Mouse (Mus musculus) embryonic facial prominence, embryonic 11.5 days (tissue): ENCODE measurements at regions not wholly inside any gene's neighbourhood (a gene's known extent, or its start where the extent isn't known, plus 50 kb on each side); places are given as distances from the start of the nearest gene placed in this dataset.

Experiments used
- ATAC-seq: fragments of 200-750 bp; cut with Nextera tagmentation; replicated peaks from 2 replicates; pipeline ENCODE4 v1.8.0; 2017; ENCODE audit warnings: low read depth; ENCODE audit not compliant: insufficient number of reproducible peaks, low FRiP score, low TSS enrichment
- DNase-seq: peaks from one replicate; pipeline ENCODE4 v3.0.0-alpha.2; 2015; ENCODE audit warnings: low spot score
- H3K27ac ChIP-seq: fragments of 300-500 bp; sonication (generic); replicated peaks from 2 replicates; pipeline ENCODE4 v1.5.1; 2014; ENCODE audit warnings: mild to moderate bottlenecking, low read depth, low read length, control low read depth
- H3K27me3 ChIP-seq: fragments of 300-500 bp; sonication (generic); 2 replicates; pipeline ENCODE4 v1.6.1; 2014; ENCODE audit warnings: mild to moderate bottlenecking, low read length, moderate library complexity, mixed read lengths; ENCODE audit not compliant: control insufficient read depth, insufficient read depth
- H3K36me3 ChIP-seq: fragments of 300-500 bp; sonication (generic); replicated peaks from 2 replicates; pipeline ENCODE4 v1.6.1; 2014; ENCODE audit warnings: low read depth, mild to moderate bottlenecking, low read length, moderate library complexity, mixed read lengths; ENCODE audit not compliant: control insufficient read depth, insufficient read depth
- H3K4me1 ChIP-seq: fragments of 300-500 bp; sonication (generic); 2 replicates; pipeline ENCODE4 v1.6.1; 2014; ENCODE audit warnings: low read length, mixed read lengths; ENCODE audit not compliant: control insufficient read depth, insufficient read depth
- H3K4me2 ChIP-seq: fragments of 300-500 bp; sonication (generic); 2 replicates; pipeline ENCODE4 v1.6.1; 2014; ENCODE audit warnings: low read depth, mild to moderate bottlenecking, control low read depth, low read length, moderate library complexity
- H3K4me3 ChIP-seq: fragments of 300-500 bp; sonication (generic); 2 replicates; pipeline ENCODE4 v1.5.1; 2014; ENCODE audit warnings: low read depth, low read length, control low read depth
- H3K9ac ChIP-seq: fragments of 300-500 bp; sonication (generic); replicated peaks from 2 replicates; pipeline ENCODE4 v1.6.1; 2014; ENCODE audit warnings: mild to moderate bottlenecking, control low read depth, low read length
- H3K9me3 ChIP-seq: fragments of 300-500 bp; sonication (generic); replicated peaks from 2 replicates; pipeline ENCODE4 v1.6.1; 2016; ENCODE audit warnings: mild to moderate bottlenecking, low read length, inconsistent platforms, mixed read lengths; ENCODE audit not compliant: control insufficient read depth
- WGBS: fragments of 180-500 bp; shearing (Covaris S2); extraction: QIAGEN DNeasy Blood & Tissue Kit; methylation state at CpG from one replicate; pipeline ENCODE4 v1.1.7; 2014; 5-methylcytosine and 5-hydroxymethylcytosine counted together

DNA sequence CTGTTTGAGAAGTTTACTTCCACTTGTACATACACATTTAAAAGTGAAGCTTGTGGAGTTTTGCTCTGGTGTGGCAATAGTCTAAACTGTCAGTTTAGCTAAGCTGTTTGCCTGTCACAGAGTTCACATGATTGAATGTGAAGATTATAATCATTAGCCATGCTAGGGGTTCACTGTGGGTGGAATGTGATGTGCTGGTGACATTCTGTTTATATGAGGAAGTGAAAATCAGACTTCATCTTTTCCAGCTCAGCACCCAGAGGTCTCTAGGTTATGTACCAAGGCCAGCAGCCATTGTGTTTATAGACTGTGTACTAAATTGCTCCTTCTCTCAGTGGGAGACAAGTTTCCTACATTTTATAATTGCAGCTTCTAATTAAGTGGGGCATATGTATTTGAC lies 1014.4 kb upstream of the Slc10a2 start:
- H3K9ac ChIP-seq: no peak overlapping the region
- no peak for ATAC-seq
- H3K4me2 ChIP-seq: no peak overlapping the region
- H3K27me3 ChIP-seq: no peaks in the 10 kb centered on the region
- H3K4me1 ChIP-seq: no peaks in the 10 kb centered on the region
- no peaks in the 10 kb centered on the region for H3K36me3 ChIP-seq
- DNase-seq: peak; percentile 23
- no peak overlapping the region for H3K27ac ChIP-seq
- no peak overlapping the region for H3K4me3 ChIP-seq
- H3K9me3 ChIP-seq: no peaks in the 10 kb centered on the region

GRCm38 (mm10) chr8:6111351-6111750 lies 1006.2 kb upstream of the Slc10a2 start:
- Histone ChIP-seq H3K4me1 (no peaks in the 10 kb centered on the region), H3K36me3 (no peaks in the 10 kb centered on the region), H3K4me2 (no peak overlapping the region), H3K9me3 (no peaks in the 10 kb centered on the region), H3K27ac (no peak overlapping the region), H3K27me3 (no peaks in the 10 kb centered on the region), H3K4me3 (no peak overlapping the region), H3K9ac (no peak overlapping the region)
- DNase-seq (no peak), ATAC-seq (no peak)
- WGBS: 80% methylated on average over 2 of the region's 2 CpGs

DNA sequence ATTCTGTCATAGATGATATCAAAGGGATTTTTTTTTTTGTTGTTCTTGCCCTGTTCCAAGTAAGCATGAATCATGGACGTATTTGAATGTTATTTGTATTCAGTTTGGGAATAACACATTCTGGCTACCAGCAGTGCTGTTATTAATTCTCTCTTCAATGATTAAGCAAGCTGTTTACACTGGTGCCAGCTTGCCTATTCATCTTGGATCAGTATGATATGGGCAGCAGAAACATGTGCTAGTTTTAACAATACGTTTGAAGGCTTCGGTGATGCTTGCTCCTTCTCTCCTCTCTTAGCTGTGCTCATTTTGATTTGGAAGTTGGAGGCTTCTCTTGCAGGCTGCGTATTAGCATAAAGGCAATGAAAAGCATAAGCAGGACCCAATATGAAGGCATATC lies 984.9 kb upstream of the Slc10a2 start:
- Histone ChIP-seq H3K9ac (no peak overlapping the region), H3K9me3 (no peaks in the 10 kb centered on the region), H3K27ac (no peak overlapping the region), H3K4me2 (no peak overlapping the region), H3K4me1 (no peaks in the 10 kb centered on the region), H3K27me3 (no peaks in the 10 kb centered on the region), H3K36me3 (no peaks in the 10 kb centered on the region), H3K4me3 (no peak overlapping the region)
- 90% methylated on average over 4 of the region's 4 CpGs for WGBS
- DNase-seq: no peak
- no peak for ATAC-seq

DNA sequence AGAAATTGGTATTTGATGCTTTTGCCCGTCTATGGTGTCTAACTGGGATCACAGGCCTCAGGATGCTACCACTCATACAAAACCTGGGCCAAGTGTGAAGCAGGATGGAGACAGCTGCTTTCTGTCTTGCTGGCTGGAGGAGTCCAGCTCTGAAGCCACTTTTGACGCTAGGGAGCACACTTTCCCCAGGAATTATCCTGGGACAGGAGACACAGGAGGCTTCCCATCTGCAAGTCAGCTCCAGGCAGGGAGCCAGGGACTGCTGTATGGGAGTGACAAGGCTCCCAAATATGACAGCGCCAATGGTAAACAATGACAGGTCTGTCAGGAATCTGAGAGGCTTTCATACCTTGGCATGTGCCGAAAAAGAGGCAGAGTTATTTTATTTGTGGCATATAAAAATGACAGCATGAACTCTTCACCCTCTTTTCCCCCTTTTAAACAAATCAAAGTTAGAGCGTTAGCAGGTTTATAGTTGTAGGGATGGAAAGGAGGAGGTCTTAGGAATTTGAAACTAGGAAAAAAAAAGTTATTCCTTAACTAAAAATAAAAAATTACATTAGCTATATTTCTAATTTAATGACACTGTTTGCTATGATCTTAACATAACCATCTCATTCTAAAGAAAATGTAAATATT lies 938.9 kb upstream of the Slc10a2 start:
- ATAC-seq: 0 out of 2 replicates have a peak, but pooled peaks have one; percentile 52
- no peak overlapping the region for H3K27ac ChIP-seq
- no peaks in the 10 kb centered on the region for H3K27me3 ChIP-seq
- no peak overlapping the region for H3K4me2 ChIP-seq
- no peak overlapping the region for H3K9ac ChIP-seq
- no peaks in the 10 kb centered on the region for H3K9me3 ChIP-seq
- no peak overlapping the region for H3K4me3 ChIP-seq
- H3K4me1 ChIP-seq: no peaks in the 10 kb centered on the region
- WGBS: 39% methylated on average over 5 of the region's 5 CpGs
- DNase-seq: peak; percentile 66
- no peaks in the 10 kb centered on the region for H3K36me3 ChIP-seq

GRCm38 (mm10) chr8:6012206-6012605 lies 907.1 kb upstream of the Slc10a2 start:
- Histone ChIP-seq H3K9me3 (no peaks in the 10 kb centered on the region), H3K36me3 (no peaks in the 10 kb centered on the region), H3K27me3 (no peaks in the 10 kb centered on the region), H3K4me3 (no peak overlapping the region), H3K4me1 (no peaks in the 10 kb centered on the region), H3K9ac (no peak overlapping the region), H3K27ac (no peak overlapping the region), H3K4me2 (no peak overlapping the region)
- 73% methylated on average over 2 of the region's 2 CpGs for WGBS
- no peak for DNase-seq
- ATAC-seq: no peak

GRCm38 (mm10) chr8:6011182-6011581 lies 906.0 kb upstream of the Slc10a2 start:
- DNase-seq (no peak), ATAC-seq (no peak)
- no peak overlapping the region for H3K9ac ChIP-seq
- no peak overlapping the region for H3K4me2 ChIP-seq
- H3K27me3 ChIP-seq: no peaks in the 10 kb centered on the region
- H3K4me1 ChIP-seq: no peaks in the 10 kb centered on the region
- no peaks in the 10 kb centered on the region for H3K36me3 ChIP-seq
- no peak overlapping the region for H3K27ac ChIP-seq
- no peaks in the 10 kb centered on the region for H3K9me3 ChIP-seq
- H3K4me3 ChIP-seq: no peak overlapping the region

- H3K27ac ChIP-seq: no peak overlapping the region
- no peaks in the 10 kb centered on the region for H3K36me3 ChIP-seq
- WGBS: 81% methylated on average over 2 of the region's 2 CpGs
- no peak for ATAC-seq
- H3K4me1 ChIP-seq: no peaks in the 10 kb centered on the region
- no peak for DNase-seq
- H3K9ac ChIP-seq: no peak overlapping the region
- H3K4me3 ChIP-seq: no peak overlapping the region
- H3K4me2 ChIP-seq: no peak overlapping the region
- H3K9me3 ChIP-seq: no peaks in the 10 kb centered on the region
- H3K27me3 ChIP-seq: no peaks in the 10 kb centered on the region
These were observed 905.6 kb upstream of the Slc10a2 start for GRCm38 (mm10) chr8:6010712-6011111.

- 0 out of 2 replicates have a peak, but pooled peaks have one; percentile 59 for ATAC-seq
These were observed 897.5 kb upstream of the Slc10a2 start for GRCm38 (mm10) chr8:6002612-6003011.

More at GRCm38 (mm10) chr8:6002612-6003011, 897.5 kb upstream of the Slc10a2 start:
- H3K27me3 ChIP-seq: no peaks in the 10 kb centered on the region
- no peaks in the 10 kb centered on the region for H3K4me1 ChIP-seq
- DNase-seq: peak; percentile 39
- no peak overlapping the region for H3K9ac ChIP-seq
- H3K4me2 ChIP-seq: no peak overlapping the region
- 23% methylated on average over 1 of the region's 1 CpGs for WGBS
- H3K27ac ChIP-seq: no peak overlapping the region
- H3K36me3 ChIP-seq: no peaks in the 10 kb centered on the region
- H3K9me3 ChIP-seq: no peaks in the 10 kb centered on the region
- no peak overlapping the region for H3K4me3 ChIP-seq
